Mouse (Mus musculus) ES-Bruce4 (cell line): ENCODE results near the gene Plekho2.

Experiments
- CTCF ChIP-seq: IDR thresholded peaks from one replicate; pipeline ENCODE4 v1.8.1; 2011; ENCODE audit warnings: low read depth, low read length
- EP300 ChIP-seq: IDR thresholded peaks from 2 replicates; pipeline ENCODE4 v1.6.1; 2011; ENCODE audit warnings: low read depth, low read length; ENCODE audit not compliant: insufficient read depth
- POLR2A ChIP-seq: IDR thresholded peaks from one replicate; pipeline ENCODE4 v1.8.1; 2011; ENCODE audit warnings: low read length; ENCODE audit not compliant: insufficient read depth

GRCm38 (mm10) chr9:65519807-65520504 lies 59.9 kb downstream of the Plekho2 start, which contains the start of gene Ankdd1a:
- no peak for TF ChIP-seq POLR2A
- no peak for TF ChIP-seq CTCF
- no peak for TF ChIP-seq EP300
